Mouse (Mus musculus) E14TG2a.4 (cell line): ENCODE results near the gene Foxn3.

Experiments
- H3K27me3 ChIP-seq: 2 replicates; pipeline ENCODE4 v1.6.1; 2014; ENCODE audit warnings: low read length, control low read depth; ENCODE audit not compliant: insufficient read depth
- H3K36me3 ChIP-seq: 2 replicates; pipeline ENCODE4 v1.6.1; 2014; ENCODE audit warnings: low read length, control low read depth; ENCODE audit not compliant: insufficient read depth
- H3K4me1 ChIP-seq: replicated peaks from 2 replicates; pipeline ENCODE4 v1.6.1; 2014; ENCODE audit warnings: low read depth, low read length, control low read depth
- H3K4me3 ChIP-seq: replicated peaks from 2 replicates; pipeline ENCODE4 v1.5.1; 2014; ENCODE audit warnings: mild to moderate bottlenecking, low read length
- H3K9me3 ChIP-seq: 2 replicates; pipeline ENCODE4 v1.6.1; 2014; ENCODE audit warnings: low read length, control low read depth
- CTCF ChIP-seq: conservative IDR thresholded peaks from 2 replicates; pipeline ENCODE4 v1.5.1; 2014; ENCODE audit warnings: low read length
- NANOG ChIP-seq: IDR thresholded peaks from 2 replicates; pipeline ENCODE4 v1.6.1; 2014; ENCODE audit warnings: borderline replicate concordance, low read length, mixed read lengths
- POU5F1 ChIP-seq: IDR thresholded peaks from 2 replicates; pipeline ENCODE4 v1.6.1; 2014; ENCODE audit warnings: low read length, borderline replicate concordance

The Foxn3 gene

DNA sequence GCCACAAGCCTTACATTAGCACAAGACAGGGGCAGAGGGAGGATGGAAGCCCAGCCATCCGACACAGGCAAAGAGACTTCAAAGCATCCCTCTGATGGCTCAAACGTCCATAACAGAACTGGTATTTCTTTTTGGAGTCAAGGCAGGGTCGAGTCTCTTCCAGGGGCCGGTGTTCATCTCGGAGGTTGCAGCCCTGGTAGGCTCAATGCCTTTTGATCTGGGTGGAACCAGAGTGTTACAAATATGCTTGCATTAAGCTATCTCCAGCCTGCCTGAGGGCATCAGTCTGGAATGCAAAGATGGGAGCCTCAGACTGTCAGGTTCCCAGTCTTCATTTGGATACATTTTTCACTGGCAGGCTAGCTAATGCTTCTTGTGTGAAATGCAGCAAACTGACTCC is 52.6 kb downstream of the Foxn3 start:
- Histone ChIP-seq H3K27me3 (no peaks in the 10 kb centered on the region), H3K36me3 (no peaks in the 10 kb centered on the region), H3K9me3 (no peaks in the 10 kb centered on the region), H3K4me1 (no peaks in the 10 kb centered on the region), H3K4me3 (no peak overlapping the region)
- TF ChIP-seq POU5F1 = no peak
- no peak for TF ChIP-seq CTCF
- TF ChIP-seq NANOG = no peak

DNA sequence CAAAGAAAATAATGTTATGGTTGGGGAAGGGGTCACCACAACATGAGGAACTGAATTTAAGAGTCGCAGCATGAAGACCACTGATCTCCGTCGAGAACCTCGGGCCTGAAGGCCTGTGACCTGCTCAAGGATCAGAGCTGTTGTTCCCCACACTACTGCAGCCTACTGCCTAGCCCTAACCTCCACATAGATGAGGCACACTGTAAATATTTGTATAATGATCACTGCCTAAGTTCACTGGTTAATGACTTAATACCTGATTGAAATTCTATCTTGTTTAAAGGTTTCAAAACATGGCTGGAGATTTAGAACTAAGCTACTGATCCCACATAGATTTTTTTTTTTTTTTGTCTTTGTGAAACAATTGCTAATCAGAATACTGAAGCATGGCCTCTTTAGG is 61.2 kb downstream of the Foxn3 start:
- H3K4me3 ChIP-seq = no peak overlapping the region
- no peak for TF ChIP-seq POU5F1
- TF ChIP-seq CTCF = no peak
- no peak for TF ChIP-seq NANOG
- peaks cover 13% of the 10 kb centered on the region for H3K4me1 ChIP-seq
- no peaks in the 10 kb centered on the region for H3K9me3 ChIP-seq
- no peaks in the 10 kb centered on the region for H3K27me3 ChIP-seq
- no peaks in the 10 kb centered on the region for H3K36me3 ChIP-seq

DNA sequence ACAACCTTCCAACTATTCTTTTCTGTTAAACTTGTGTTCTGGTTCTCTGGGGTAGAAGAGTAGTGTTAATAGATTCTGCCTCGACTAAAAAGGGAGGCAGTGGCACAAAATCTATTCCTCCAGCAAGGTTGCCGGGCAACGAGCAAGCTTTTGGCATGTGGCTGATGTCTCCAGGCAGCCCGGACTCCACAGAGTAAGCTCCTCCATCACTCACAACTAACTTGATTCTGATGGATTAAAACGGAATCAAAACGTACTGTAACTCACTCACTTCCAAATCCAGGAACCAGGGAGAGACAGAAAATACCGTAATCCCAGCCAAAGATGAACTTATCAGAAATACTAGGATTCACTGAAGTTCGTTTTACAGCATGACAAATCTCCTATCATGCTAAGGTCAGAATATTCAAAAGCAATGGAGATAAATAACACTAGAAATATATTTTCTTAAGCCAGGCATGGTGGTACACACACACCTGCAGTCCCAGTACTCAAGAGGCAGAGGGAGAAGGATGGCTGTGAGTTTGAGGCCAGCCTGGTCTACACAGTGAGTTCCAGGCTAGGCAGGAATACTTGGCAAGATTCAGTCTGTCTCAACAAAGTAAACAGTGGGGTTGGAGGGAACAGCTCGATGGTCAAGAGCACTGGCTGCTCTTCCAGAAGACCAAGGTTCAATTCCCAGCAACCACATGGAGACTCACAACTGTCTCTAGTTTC is 64.2 kb downstream of the Foxn3 start:
- Histone ChIP-seq H3K27me3 (no peaks in the 10 kb centered on the region), H3K9me3 (no peaks in the 10 kb centered on the region), H3K36me3 (no peaks in the 10 kb centered on the region), H3K4me3 (no peak overlapping the region), H3K4me1 (peaks cover 18% of the 10 kb centered on the region)
- no peak for TF ChIP-seq POU5F1
- TF ChIP-seq CTCF = no peak
- no peak for TF ChIP-seq NANOG

DNA sequence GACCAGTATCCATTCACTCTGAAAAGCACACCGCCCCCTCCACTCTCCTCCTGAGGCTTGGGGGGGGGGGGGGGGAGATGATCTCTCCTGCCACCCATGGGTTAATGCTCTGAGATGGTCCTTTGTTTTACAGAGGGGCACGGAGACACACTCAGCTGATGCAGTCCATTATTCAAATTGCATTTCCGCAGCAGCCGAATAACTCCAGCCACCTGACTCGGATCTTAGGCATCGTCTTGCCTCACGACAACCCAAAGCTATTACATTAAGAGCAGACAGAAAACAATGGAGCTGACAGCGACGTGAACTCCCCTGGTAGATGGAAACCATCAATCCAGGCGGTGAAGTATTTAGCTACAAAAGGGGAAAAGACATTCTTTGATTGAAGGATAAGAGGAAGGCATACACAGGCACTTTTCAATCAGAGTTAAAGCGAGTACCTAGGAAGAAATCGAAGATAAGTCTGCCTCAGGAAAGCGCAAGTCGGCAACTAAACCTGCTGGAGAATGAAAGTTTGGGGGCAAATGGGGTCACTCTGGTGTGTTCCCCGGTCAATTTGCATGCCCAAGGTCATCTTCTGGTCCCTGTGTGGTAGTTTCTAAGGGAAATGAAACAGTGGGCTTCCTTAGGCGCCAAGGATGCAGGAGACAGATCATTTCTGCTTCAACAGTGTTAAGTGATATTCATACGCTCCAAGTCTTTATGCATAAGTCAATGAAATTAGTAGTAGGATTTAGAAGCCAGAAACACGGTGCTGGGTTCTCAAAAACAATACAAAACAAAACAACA is 65.0 kb downstream of the Foxn3 start:
- peaks cover 18% of the 10 kb centered on the region for H3K4me1 ChIP-seq
- H3K36me3 ChIP-seq = no peaks in the 10 kb centered on the region
- no peaks in the 10 kb centered on the region for H3K9me3 ChIP-seq
- no peak for TF ChIP-seq NANOG
- no peak for TF ChIP-seq POU5F1
- no peak for TF ChIP-seq CTCF
- no peak overlapping the region for H3K4me3 ChIP-seq
- no peaks in the 10 kb centered on the region for H3K27me3 ChIP-seq

DNA sequence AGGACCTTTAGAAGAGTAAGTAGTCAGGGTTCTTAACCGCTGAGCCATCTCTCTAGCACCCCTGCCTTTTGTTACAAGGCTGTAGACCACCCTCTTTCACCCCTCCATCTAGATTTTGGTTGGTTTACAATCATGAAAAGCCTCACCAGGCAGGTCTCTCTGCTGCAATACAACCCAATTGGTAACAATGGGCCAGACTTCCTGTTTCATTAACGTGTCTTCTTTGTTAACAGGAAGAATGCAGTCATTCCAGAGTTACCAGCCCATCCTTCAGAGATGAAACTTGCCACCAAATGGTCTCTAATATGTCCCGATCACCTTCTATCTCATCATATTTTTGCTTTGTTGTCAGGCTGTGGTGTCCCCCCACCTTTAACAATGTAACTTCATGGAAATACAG is 66.4 kb downstream of the Foxn3 start:
- H3K4me1 ChIP-seq = peaks cover 18% of the 10 kb centered on the region
- no peaks in the 10 kb centered on the region for H3K9me3 ChIP-seq
- no peaks in the 10 kb centered on the region for H3K36me3 ChIP-seq
- TF ChIP-seq CTCF = no peak
- TF ChIP-seq NANOG = no peak
- TF ChIP-seq POU5F1 = no peak
- H3K4me3 ChIP-seq = no peak overlapping the region
- no peaks in the 10 kb centered on the region for H3K27me3 ChIP-seq

DNA sequence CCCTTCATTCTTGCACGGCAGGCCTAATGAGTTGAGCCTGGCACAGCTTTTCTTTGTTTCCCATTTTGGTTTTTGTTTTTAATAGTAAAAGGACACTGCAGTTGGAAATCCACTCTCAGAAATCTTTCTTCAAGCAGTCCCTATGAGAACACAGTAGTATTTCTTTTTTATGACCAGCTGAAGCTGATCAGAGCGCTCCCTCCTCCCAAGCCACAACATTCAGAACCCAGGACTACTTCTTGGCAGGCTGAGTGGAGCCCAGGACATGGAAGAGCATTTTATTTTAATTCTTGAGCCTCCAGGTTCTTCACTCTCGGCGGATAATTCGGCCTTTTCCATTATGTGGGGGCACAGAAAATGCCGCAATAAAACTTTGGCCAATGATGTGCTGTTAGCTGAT is 73.2 kb downstream of the Foxn3 start:
- Histone ChIP-seq H3K9me3 (no peaks in the 10 kb centered on the region), H3K36me3 (no peaks in the 10 kb centered on the region), H3K4me3 (no peak overlapping the region), H3K4me1 (no peaks in the 10 kb centered on the region), H3K27me3 (no peaks in the 10 kb centered on the region)
- TF ChIP-seq POU5F1 (no peak), NANOG (no peak), CTCF (no peak)

DNA sequence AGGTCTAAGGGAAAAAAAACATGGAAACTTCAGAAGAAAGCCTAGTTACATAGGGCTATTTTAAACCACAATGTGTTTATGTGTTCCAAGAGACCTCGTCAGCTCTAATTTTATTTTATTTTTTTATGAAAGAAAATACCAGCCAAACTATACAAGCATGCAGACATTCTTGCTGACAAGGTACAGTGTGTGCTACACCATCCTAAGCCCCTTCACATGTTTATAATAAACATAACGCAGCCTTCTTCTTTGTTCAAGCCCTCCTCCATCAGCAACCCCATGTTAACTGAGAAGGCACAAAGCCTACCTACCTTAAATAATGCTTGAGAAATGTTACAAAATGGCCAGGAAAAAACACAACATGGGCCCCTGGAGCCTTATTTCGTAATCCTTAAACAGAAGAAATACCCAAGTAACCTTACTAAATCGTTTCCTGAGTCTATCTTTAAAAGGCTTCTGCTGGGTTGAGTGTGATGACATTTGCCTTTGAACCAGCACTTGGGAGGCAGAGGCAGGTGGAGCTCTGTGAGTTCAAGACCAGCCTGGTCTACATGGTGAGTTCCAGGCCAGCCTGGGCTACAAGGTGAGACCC is 74.3 kb downstream of the Foxn3 start:
- TF ChIP-seq CTCF (no peak), POU5F1 (no peak), NANOG (no peak)

DNA sequence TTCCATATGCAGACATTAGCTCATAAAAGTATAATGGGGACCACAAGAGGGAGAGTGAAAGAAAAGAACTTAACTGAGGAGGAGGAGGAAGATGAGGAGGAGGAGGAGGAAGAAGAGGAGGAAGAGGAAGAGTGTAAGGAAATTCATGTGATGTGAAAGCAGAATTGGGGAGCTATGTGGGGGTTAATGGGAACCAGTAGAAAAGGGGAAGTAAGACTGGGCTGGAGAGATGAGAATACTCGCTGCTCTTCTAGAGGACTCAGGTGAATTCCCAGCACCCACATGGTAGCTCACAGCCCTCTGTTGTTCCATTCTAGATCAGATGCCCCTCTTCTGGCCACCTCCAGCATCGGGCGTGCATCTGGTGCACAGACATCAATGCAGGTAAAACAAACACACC is 83.0 kb downstream of the Foxn3 start:
- H3K4me3 ChIP-seq = no peak overlapping the region
- no peaks in the 10 kb centered on the region for H3K36me3 ChIP-seq
- H3K9me3 ChIP-seq = peaks cover 19% of the 10 kb centered on the region
- H3K27me3 ChIP-seq = no peaks in the 10 kb centered on the region
- H3K4me1 ChIP-seq = no peaks in the 10 kb centered on the region
- TF ChIP-seq CTCF = no peak

More for the DNA sequence above, 74.3 kb downstream of the Foxn3 start:
- no peaks in the 10 kb centered on the region for H3K4me1 ChIP-seq
- H3K9me3 ChIP-seq = no peaks in the 10 kb centered on the region
- H3K36me3 ChIP-seq = no peaks in the 10 kb centered on the region
- no peaks in the 10 kb centered on the region for H3K27me3 ChIP-seq
- H3K4me3 ChIP-seq = no peak overlapping the region

DNA sequence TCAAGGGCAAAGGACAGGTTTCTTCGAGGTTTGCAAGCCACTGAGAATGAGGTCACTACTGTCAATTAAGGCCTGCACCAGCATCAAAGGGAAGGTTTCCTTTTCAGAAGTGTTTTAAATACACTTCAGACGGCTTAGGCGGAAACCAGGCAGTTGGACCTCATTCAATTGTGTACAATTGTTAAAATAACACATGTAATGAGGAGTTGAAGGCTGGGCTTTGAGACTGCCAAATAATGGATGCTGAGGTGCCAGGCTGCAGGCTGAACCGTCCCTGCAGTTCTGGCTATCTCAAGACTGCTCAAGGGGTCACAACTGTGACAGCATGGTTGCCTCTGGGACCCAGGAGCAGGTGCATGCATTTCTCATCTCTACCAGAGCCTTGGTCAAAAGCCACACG is 89.2 kb downstream of the Foxn3 start:
- Histone ChIP-seq H3K4me3 (no peak overlapping the region), H3K27me3 (no peaks in the 10 kb centered on the region; the same call in 1 of the 2 replicates), H3K36me3 (no peaks in the 10 kb centered on the region), H3K4me1 (no peaks in the 10 kb centered on the region), H3K9me3 (peaks cover 19% of the 10 kb centered on the region)
- TF ChIP-seq NANOG (no peak), POU5F1 (no peak), CTCF (no peak)
